Mouse (Mus musculus): ENCODE measurements at regions not wholly inside any gene's neighbourhood (a gene's known extent, or its start where the extent isn't known, plus 50 kb on each side); places are given as distances from the start of the nearest gene placed in this dataset.

GRCm38 (mm10) chr11:45639236-45639635 lies 212.6 kb upstream of the Clint1 start:
- TF ChIP-seq CTCF (IDR thresholded peaks at IDR 0.05; ENCODE audit: borderline replicate concordance, extremely low read depth, insufficient read depth, insufficient read length) = no peak
- TF ChIP-seq POLR2A (IDR thresholded peaks at IDR 0.05; ENCODE audit: borderline replicate concordance, extremely low read depth, insufficient read depth, insufficient read length, poor library complexity, severe bottlenecking) = no peak

Data from brain, embryonic 14.5 days (tissue).